Mouse (Mus musculus): Measurements from ENCODE around the gene Slc41a2. TPM values are rescaled to one million over a fixed set of nuclear protein-coding genes. Genes with fewer than 3 reads are reported as not detected.

Slc41a2 gene
- polyA plus RNA-seq, 1 experiment from 2014 or later = 0.87 TPM

DNA sequence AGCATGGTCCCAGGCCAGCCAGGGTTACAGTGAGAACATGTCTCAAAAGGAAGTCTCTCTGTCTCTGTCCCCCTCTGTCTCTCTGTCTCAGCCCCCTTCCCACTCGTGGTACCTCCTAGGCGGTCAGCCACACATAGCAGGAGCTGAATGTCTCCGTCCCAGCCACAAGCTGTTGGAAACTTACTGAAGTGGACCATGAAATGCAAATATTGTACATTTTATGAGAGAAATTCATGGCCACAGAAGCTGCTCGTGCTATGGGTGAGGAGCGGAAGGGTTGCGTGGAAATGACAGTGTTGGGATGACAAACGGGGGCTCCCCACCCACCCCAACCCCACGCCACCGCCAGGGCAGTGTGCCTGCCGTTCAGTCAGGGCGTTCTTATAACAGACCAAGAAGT is 5.1 kb downstream of the Slc41a2 start:
- ATAC-seq (replicated peaks; ENCODE audit: low FRiP score, low read depth) (no peak), DNase-seq (ENCODE audit: low spot score) (no peak)
- no peak overlapping the region for H3K4me2 ChIP-seq (ENCODE audit: low read length)
- no peak for TF ChIP-seq CTCF (IDR thresholded peaks at IDR 0.05; ENCODE audit: low read depth)
- H3K9ac ChIP-seq (ENCODE audit: low read depth, low read length) = no peak overlapping the region
- WGBS = 87% methylated on average over 11 of the region's 11 CpGs
- H3K27ac ChIP-seq = no peak overlapping the region
- H3K4me3 ChIP-seq (replicated peaks; ENCODE audit: low read depth, low read length) = no peak overlapping the region
- peaks cover 7% of the 10 kb centered on the region; the same call in 1 of the 2 replicates for H3K4me1 ChIP-seq (replicated peaks; ENCODE audit: insufficient read depth, low read length)
- H3K36me3 ChIP-seq (ENCODE audit: insufficient read depth, low read length) = no peaks in the 10 kb centered on the region
- no peaks in the 10 kb centered on the region for H3K9me3 ChIP-seq (replicated peaks; ENCODE audit: low read length)
- H3K27me3 ChIP-seq (ENCODE audit: insufficient read depth, low read length) = peaks cover 17% of the 10 kb centered on the region; the same call in 1 of the 2 replicates

DNA sequence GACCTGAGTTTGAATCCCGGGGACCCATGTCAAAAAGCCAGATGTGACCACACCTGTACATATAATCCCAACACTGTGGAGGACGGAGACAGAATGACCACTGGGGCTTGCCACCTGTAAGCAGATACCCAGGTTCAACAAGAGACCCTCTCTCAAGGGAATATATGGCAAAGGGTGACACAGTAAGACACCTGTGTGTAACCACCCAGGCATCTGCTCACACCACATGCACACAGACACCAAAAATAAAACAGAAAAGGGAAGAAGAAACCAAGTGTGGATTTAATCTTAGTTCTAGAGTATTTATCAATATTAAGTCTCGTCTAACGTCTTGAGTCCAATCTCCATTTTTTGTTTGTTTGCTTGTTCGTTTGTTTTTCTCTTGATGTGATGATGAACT is 5.9 kb downstream of the Slc41a2 start:
- Histone ChIP-seq H3K27me3 (ENCODE audit: insufficient read depth, low read length) (peaks cover 10% of the 10 kb centered on the region; the same call in 1 of the 2 replicates), H3K9me3 (replicated peaks; ENCODE audit: low read length) (no peaks in the 10 kb centered on the region), H3K9ac (ENCODE audit: low read depth, low read length) (no peak overlapping the region), H3K36me3 (ENCODE audit: insufficient read depth, low read length) (no peaks in the 10 kb centered on the region), H3K4me2 (ENCODE audit: low read length) (no peak overlapping the region), H3K4me1 (replicated peaks; ENCODE audit: insufficient read depth, low read length) (no peaks in the 10 kb centered on the region), H3K27ac (no peak overlapping the region), H3K4me3 (replicated peaks; ENCODE audit: low read depth, low read length) (no peak overlapping the region)
- no peak for TF ChIP-seq CTCF (IDR thresholded peaks at IDR 0.05; ENCODE audit: low read depth)
- WGBS = 91% methylated on average over 5 of the region's 5 CpGs
- ATAC-seq (replicated peaks; ENCODE audit: low FRiP score, low read depth) = no peak
- DNase-seq (ENCODE audit: low spot score) = no peak

DNA sequence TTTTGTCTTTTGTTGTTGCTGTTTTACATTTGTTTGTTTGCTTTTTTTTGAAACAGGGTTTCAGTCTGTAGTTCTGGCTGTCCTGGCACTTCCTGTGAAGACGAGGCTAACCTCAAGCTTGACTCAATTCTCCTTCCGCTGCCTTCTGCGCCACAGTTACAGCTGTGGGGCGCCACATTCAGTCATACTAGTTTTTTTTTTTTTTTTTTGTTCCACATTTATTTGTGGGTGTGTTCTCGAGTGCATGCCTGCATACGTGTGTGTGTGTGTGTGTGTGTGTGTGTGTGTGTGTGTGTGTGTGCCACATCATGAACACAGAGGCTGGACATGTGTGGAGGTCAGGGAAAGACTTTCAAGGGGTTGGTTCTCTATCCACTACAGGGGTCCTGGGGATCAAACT is 7.3 kb downstream of the Slc41a2 start:
- H3K4me3 ChIP-seq (replicated peaks; ENCODE audit: low read depth, low read length) = no peak overlapping the region
- 75% methylated on average over 5 of the region's 6 CpGs for WGBS

DNA sequence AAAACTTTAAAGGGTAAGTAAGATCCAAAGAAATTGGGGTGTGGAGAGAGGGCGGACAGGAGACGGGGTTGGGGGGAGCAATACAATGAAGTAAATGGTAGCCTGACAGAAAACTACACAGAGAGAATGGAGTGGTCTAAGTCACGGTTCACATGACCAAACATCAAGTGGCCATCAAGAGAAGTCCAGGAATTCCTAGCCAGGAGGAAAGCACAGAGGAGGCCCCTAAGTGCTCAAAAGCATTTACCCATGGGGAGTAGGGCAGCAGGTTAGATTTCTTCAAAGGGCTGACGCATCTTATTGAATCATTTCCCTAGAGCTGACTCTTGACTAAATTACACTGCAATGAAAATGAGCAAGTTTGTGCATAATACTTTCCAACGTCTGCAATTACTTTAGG is 8.9 kb downstream of the Slc41a2 start:
- Histone ChIP-seq H3K9ac (ENCODE audit: low read depth, low read length) (no peak overlapping the region), H3K36me3 (ENCODE audit: insufficient read depth, low read length) (no peaks in the 10 kb centered on the region), H3K4me1 (replicated peaks; ENCODE audit: insufficient read depth, low read length) (no peaks in the 10 kb centered on the region), H3K27ac (no peak overlapping the region), H3K9me3 (replicated peaks; ENCODE audit: low read length) (no peaks in the 10 kb centered on the region), H3K27me3 (ENCODE audit: insufficient read depth, low read length) (no peaks in the 10 kb centered on the region), H3K4me3 (replicated peaks; ENCODE audit: low read depth, low read length) (no peak overlapping the region), H3K4me2 (ENCODE audit: low read length) (no peak overlapping the region)
- 77% methylated on average over 5 of the region's 5 CpGs for WGBS
- DNase-seq (ENCODE audit: low spot score) = no peak
- TF ChIP-seq CTCF (IDR thresholded peaks at IDR 0.05; ENCODE audit: low read depth) = no peak
- ATAC-seq (replicated peaks; ENCODE audit: low FRiP score, low read depth) = no peak

More for the DNA sequence above, 7.3 kb downstream of the Slc41a2 start:
- H3K4me1 ChIP-seq (replicated peaks; ENCODE audit: insufficient read depth, low read length) = no peaks in the 10 kb centered on the region
- DNase-seq (ENCODE audit: low spot score) = no peak
- no peaks in the 10 kb centered on the region for H3K36me3 ChIP-seq (ENCODE audit: insufficient read depth, low read length)
- no peak overlapping the region for H3K9ac ChIP-seq (ENCODE audit: low read depth, low read length)
- no peak for TF ChIP-seq CTCF (IDR thresholded peaks at IDR 0.05; ENCODE audit: low read depth)
- no peak overlapping the region for H3K4me2 ChIP-seq (ENCODE audit: low read length)
- no peak for ATAC-seq (replicated peaks; ENCODE audit: low FRiP score, low read depth)
- H3K27me3 ChIP-seq (ENCODE audit: insufficient read depth, low read length) = no peaks in the 10 kb centered on the region
- H3K27ac ChIP-seq = no peak overlapping the region
- no peaks in the 10 kb centered on the region for H3K9me3 ChIP-seq (replicated peaks; ENCODE audit: low read length)

DNA sequence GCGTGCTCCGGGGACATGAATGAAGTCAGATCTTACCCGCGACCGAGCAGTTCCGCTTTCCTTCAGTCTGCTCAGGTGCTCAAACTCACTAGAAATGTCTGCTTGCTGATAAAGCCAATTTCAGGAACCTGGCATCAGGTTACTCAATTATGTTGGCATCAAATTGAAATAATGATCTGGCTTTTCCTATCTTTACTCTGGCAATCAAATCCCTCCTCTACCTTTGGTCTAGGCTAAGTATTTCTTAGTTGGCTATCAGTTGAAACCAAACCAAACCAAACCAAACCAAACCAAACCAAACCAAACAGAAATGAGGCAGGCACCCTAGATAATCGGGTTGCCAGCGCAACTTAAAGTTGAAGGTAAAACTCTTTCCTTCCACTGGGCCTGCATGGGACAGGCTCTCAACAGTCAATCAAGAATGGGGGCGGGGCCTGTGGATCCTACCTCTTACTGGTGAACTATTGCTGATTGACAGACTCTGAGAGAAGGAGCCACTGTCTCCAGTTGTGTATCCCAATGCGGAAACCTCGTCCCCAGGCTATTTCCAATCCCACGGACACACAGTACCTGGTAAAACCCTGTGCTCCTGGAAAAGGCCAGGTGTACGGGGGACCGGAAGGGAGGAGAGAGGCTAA is 10.9 kb downstream of the Slc41a2 start:
- H3K36me3 ChIP-seq (ENCODE audit: insufficient read depth, low read length) = no peaks in the 10 kb centered on the region
- no peaks in the 10 kb centered on the region for H3K9me3 ChIP-seq (replicated peaks; ENCODE audit: low read length)
- DNase-seq (ENCODE audit: low spot score) (no peak), ATAC-seq (replicated peaks; ENCODE audit: low FRiP score, low read depth) (no peak)
- WGBS = 88% methylated on average over 14 of the region's 14 CpGs
- TF ChIP-seq CTCF (IDR thresholded peaks at IDR 0.05; ENCODE audit: low read depth) = no peak
- no peak overlapping the region for H3K4me3 ChIP-seq (replicated peaks; ENCODE audit: low read depth, low read length)
- no peak overlapping the region for H3K9ac ChIP-seq (ENCODE audit: low read depth, low read length)
- H3K27me3 ChIP-seq (ENCODE audit: insufficient read depth, low read length) = no peaks in the 10 kb centered on the region
- H3K4me1 ChIP-seq (replicated peaks; ENCODE audit: insufficient read depth, low read length) = no peaks in the 10 kb centered on the region
- no peak overlapping the region for H3K27ac ChIP-seq
- no peak overlapping the region for H3K4me2 ChIP-seq (ENCODE audit: low read length)

DNA sequence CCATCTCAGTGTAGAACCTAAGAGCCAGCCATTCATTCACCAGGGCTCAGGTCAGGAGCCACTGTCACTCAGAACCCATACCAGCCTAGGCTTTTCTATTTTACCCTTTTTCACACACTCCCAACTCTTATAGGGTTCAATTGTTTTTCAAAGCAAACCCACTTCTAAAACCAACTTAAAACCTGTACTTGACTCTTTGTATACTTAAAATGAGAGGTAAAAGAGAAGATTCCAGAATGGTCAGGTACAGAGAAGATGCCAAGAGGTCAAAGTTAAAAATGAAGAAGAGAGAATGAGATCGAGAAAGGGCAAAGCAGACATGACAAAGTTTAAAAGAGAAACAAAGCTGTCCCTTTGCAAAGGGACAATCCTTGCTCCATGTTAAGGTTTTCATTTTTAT is 11.8 kb downstream of the Slc41a2 start:
- 88% methylated on average over 1 of the region's 1 CpGs for WGBS
- Histone ChIP-seq H3K4me2 (ENCODE audit: low read length) (no peak overlapping the region), H3K27me3 (ENCODE audit: insufficient read depth, low read length) (no peaks in the 10 kb centered on the region), H3K9ac (ENCODE audit: low read depth, low read length) (no peak overlapping the region), H3K27ac (no peak overlapping the region), H3K4me1 (replicated peaks; ENCODE audit: insufficient read depth, low read length) (no peaks in the 10 kb centered on the region), H3K9me3 (replicated peaks; ENCODE audit: low read length) (no peaks in the 10 kb centered on the region), H3K36me3 (ENCODE audit: insufficient read depth, low read length) (no peaks in the 10 kb centered on the region), H3K4me3 (replicated peaks; ENCODE audit: low read depth, low read length) (no peak overlapping the region)
- TF ChIP-seq CTCF (IDR thresholded peaks at IDR 0.05; ENCODE audit: low read depth) = no peak
- DNase-seq (ENCODE audit: low spot score) (no peak), ATAC-seq (replicated peaks; ENCODE audit: low FRiP score, low read depth) (no peak)

DNA sequence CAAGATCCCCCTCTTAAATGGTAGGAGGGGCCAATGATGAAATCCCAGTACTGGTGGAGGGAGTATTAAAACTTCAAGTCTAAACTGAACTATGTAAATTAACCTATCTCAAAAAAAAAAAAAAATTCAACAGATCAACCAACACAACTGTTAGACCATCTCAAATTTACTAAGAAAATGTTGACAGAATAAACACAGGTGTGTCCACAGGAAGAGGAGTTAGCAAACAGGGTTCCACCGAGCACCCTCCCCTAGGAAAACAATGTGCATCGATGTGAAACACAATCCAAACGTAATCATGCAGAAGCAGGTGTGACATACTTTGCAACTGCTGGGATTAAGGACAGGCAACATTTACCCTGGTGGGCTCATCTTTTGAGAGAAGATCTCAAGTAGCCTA is 12.8 kb downstream of the Slc41a2 start:
- ATAC-seq (replicated peaks; ENCODE audit: low FRiP score, low read depth) (no peak), DNase-seq (ENCODE audit: low spot score) (no peak)
- Histone ChIP-seq H3K4me1 (replicated peaks; ENCODE audit: insufficient read depth, low read length) (no peaks in the 10 kb centered on the region), H3K4me3 (replicated peaks; ENCODE audit: low read depth, low read length) (no peak overlapping the region), H3K27me3 (ENCODE audit: insufficient read depth, low read length) (no peaks in the 10 kb centered on the region), H3K27ac (no peak overlapping the region), H3K9me3 (replicated peaks; ENCODE audit: low read length) (no peaks in the 10 kb centered on the region), H3K4me2 (ENCODE audit: low read length) (no peak overlapping the region), H3K36me3 (ENCODE audit: insufficient read depth, low read length) (no peaks in the 10 kb centered on the region), H3K9ac (ENCODE audit: low read depth, low read length) (no peak overlapping the region)
- no peak for TF ChIP-seq CTCF (IDR thresholded peaks at IDR 0.05; ENCODE audit: low read depth)
- 40% methylated on average over 3 of the region's 3 CpGs for WGBS

All from kidney, postnatal 0 days (tissue).